Mouse (Mus musculus): ENCODE data around the gene Praf2. TPM values are rescaled to one million over a fixed set of nuclear protein-coding genes. Genes with fewer than 3 reads are reported as not detected.
"Not testable (repeated sequence)": the region's sequence is repeated elsewhere in the genome, so short reads cannot be mapped to it uniquely, and the experiment has no call there.

The Praf2 gene
- polyA plus RNA-seq, 1 experiment from 2014 or later, result 66.5 TPM

DNA sequence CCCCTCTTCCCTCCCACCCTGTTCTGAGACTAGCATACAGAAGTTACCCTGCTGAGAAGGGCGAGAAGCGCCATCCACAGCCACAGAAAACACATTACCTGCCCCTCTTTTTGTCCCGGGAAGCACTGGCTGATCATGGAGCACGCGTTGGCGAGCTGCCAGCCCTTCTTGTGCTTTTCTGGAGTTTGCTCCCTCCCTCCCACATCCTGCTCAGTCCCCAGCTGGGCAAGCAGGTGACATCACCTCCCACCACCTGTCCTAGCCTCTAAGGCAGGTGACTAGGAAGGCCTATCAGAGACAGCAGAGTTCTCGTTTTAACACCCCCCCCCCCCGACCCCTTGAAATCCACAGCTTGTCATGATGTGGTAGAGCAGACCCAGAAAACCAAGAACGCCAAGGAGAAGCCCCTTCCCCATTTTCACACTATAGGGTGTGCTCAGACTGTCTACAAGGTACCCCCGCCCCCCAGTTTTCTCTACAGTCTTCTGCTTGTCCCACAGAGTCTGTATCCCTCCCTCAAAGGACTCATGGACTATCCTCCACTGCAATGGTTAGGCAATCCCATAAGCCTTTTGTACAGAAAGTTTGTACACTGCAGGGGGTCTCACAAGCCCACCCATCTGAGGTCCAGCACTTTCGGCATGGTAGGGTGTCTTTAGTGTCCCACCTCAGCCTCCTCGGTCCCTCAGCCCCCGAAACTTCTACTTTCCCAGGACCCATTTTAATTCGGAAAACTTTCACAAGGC is 11.3 kb downstream of the Praf2 start:
- no peak for ATAC-seq (ENCODE audit: insufficient number of reproducible peaks, insufficient read depth, low FRiP score, low TSS enrichment, low read depth)
- peaks cover 24% of the 10 kb centered on the region; the same call in 1 of the 2 replicates for H3K36me3 ChIP-seq
- H3K9ac ChIP-seq (replicated peaks), result no peak overlapping the region
- H3K4me2 ChIP-seq, result no peak overlapping the region
- H3K27me3 ChIP-seq, result no peaks in the 10 kb centered on the region
- no peak overlapping the region for H3K4me3 ChIP-seq (replicated peaks)
- H3K9me3 ChIP-seq, result no peaks in the 10 kb centered on the region
- H3K4me1 ChIP-seq (replicated peaks), result no peaks in the 10 kb centered on the region
- no peak overlapping the region for H3K27ac ChIP-seq
- 69% methylated on average over 14 of the region's 14 CpGs for WGBS

DNA sequence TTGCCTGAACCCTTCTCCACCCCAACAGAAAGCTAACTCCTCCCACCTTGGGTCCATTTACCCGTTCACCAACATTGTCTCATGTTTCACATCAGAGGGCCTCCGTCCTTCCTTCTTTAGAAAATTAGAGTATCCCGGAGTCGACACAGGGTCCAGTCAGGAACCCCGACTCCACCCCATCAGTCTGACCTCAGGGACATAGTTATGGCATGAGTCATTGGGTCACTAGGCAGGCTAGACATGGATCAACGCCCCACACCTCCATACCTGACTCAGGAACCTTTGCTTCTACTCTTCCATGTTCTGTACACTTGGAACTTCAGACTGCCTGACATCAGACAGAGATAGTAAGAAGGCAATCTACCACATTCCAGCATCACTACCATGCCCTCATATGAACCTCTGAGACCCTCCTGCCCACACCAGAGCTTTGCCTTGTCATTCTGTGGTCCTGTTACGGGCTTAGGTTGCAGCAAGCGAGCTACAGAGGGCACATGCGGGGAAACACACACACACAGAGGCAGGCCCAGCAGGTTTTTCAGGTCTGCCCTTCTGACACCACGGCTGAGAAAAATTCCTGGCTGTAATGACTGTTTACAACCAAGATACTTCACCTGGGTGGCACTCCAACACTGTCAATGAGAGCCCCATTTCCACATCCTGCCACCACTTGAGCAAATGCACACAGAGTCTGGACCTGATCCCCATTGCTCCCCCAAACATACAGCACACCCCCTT is 12.0 kb downstream of the Praf2 start:
- Histone ChIP-seq H3K4me3 (replicated peaks) (no peak overlapping the region), H3K4me1 (replicated peaks) (no peaks in the 10 kb centered on the region)
- WGBS, result 58% methylated on average over 10 of the region's 10 CpGs

DNA sequence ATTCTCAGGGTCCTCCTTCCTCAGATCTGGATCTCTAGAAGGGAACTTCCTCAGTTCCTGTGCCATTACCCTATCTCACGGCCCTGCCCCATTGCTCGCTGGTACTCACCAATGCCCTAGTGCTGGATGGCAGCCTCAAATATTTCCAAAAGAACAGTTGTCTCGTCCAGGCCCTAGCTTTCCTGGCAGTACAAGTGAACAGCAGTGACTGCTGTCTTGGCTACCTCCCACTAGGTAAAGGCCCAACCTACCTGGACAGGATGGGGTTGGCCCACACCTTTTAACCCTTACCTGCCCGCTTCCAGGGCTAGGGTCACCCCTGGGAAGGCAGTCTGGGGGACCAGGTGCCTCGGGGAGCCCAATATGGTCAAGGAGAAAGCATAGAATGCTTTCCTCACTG is 12.9 kb downstream of the Praf2 start:
- Histone ChIP-seq H3K9me3 (no peaks in the 10 kb centered on the region), H3K27me3 (no peaks in the 10 kb centered on the region), H3K36me3 (peaks cover 12% of the 10 kb centered on the region; the same call in 1 of the 2 replicates), H3K4me2 (no peak overlapping the region), H3K9ac (replicated peaks) (no peak overlapping the region), H3K4me3 (replicated peaks) (no peak overlapping the region), H3K4me1 (replicated peaks) (no peaks in the 10 kb centered on the region), H3K27ac (no peak overlapping the region)
- 73% methylated on average over 5 of the region's 5 CpGs for WGBS
- ATAC-seq (ENCODE audit: insufficient number of reproducible peaks, insufficient read depth, low FRiP score, low TSS enrichment, low read depth), result no peak

More for the DNA sequence above, 12.0 kb downstream of the Praf2 start:
- no peak for ATAC-seq (ENCODE audit: insufficient number of reproducible peaks, insufficient read depth, low FRiP score, low TSS enrichment, low read depth)
- H3K36me3 ChIP-seq, result peaks cover 19% of the 10 kb centered on the region; the same call in 1 of the 2 replicates
- no peaks in the 10 kb centered on the region for H3K27me3 ChIP-seq
- no peaks in the 10 kb centered on the region for H3K9me3 ChIP-seq
- no peak overlapping the region for H3K9ac ChIP-seq (replicated peaks)
- no peak overlapping the region for H3K27ac ChIP-seq
- H3K4me2 ChIP-seq, result no peak overlapping the region

DNA sequence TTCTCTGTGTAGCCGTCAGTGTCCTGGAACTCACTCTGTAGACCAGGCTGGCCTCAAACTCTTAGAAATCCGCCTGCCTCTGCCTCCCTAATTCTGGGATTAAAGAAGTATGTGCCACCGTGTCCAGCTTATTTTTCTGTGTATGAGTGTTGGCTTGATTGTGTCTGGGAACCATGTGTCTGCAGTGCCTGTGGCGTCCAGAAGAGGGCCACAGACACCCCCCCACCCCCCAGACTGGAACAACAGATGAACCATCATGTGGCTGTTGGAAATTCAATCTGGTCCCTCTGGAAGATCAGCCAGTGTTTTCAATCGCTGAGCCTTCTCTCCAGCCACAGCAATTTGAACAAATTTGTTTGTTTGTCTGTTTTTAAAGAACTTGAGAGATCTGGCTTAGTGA is 15.2 kb downstream of the Praf2 start:
- no peak overlapping the region for H3K4me3 ChIP-seq (replicated peaks)
- H3K9ac ChIP-seq (replicated peaks), result no peak overlapping the region
- H3K4me1 ChIP-seq (replicated peaks), result no peaks in the 10 kb centered on the region
- no peaks in the 10 kb centered on the region for H3K36me3 ChIP-seq
- no peaks in the 10 kb centered on the region for H3K9me3 ChIP-seq
- no peak for ATAC-seq (ENCODE audit: insufficient number of reproducible peaks, insufficient read depth, low FRiP score, low TSS enrichment, low read depth)
- H3K4me2 ChIP-seq, result no peak overlapping the region
- WGBS, result 56% methylated on average over 5 of the region's 5 CpGs
- no peaks in the 10 kb centered on the region for H3K27me3 ChIP-seq
- H3K27ac ChIP-seq, result no peak overlapping the region

DNA sequence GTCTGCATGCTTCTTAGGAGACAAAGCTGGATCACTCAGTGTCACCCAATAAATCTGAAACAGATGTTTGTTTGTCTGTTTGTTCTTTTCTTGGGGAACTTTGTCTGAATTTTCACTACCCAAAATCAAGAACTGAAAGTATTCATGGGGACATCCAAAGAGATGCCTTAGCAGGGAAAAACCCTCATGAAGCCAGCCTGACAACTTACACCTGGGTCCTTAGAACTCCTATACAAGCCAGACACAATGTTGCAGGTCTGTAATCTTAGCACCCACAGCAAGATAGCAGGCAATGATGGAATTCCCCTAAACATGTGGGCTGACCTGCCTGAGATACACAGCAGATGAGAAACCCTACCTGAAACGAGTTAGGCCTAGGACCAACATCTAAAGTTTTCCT is 16.7 kb downstream of the Praf2 start:
- no peaks in the 10 kb centered on the region for H3K36me3 ChIP-seq
- 0 out of 2 replicates have a peak, but pooled peaks cover 5% of the 10 kb centered on the region for H3K4me1 ChIP-seq (replicated peaks)
- H3K4me2 ChIP-seq, result no peak overlapping the region
- H3K9me3 ChIP-seq, result no peaks in the 10 kb centered on the region
- 13% methylated on average over 1 of the region's 1 CpGs for WGBS
- no peak overlapping the region for H3K27ac ChIP-seq
- no peak overlapping the region for H3K9ac ChIP-seq (replicated peaks)
- no peaks in the 10 kb centered on the region for H3K27me3 ChIP-seq
- ATAC-seq (ENCODE audit: insufficient number of reproducible peaks, insufficient read depth, low FRiP score, low TSS enrichment, low read depth), result no peak
- H3K4me3 ChIP-seq (replicated peaks), result no peak overlapping the region

DNA sequence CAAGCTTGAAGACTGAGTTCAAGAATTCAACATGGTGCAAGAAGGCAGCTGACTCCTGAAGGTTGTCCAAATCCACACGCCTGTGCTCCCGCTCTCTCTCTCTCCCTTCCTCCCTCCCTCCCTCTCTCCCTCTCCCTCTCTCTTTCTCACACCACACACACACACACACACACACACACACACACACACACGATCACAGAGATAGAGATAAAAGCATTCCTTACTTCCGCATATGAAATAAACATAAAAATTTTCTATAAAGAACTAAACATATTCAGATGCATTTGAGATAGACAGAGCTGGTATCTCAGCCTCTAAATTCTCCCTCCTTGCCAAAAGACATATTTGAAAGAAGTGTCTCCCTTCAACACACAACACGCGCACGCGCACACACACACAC is 17.2 kb downstream of the Praf2 start:
- H3K4me3 ChIP-seq (replicated peaks), result no peak overlapping the region
- 0 out of 2 replicates have a peak, but pooled peaks cover 7% of the 10 kb centered on the region for H3K4me1 ChIP-seq (replicated peaks)
- no peaks in the 10 kb centered on the region for H3K36me3 ChIP-seq
- no peak overlapping the region for H3K4me2 ChIP-seq
- no peak for ATAC-seq (ENCODE audit: insufficient number of reproducible peaks, insufficient read depth, low FRiP score, low TSS enrichment, low read depth)
- H3K27ac ChIP-seq, result no peak overlapping the region
- H3K9me3 ChIP-seq, result no peaks in the 10 kb centered on the region
- H3K9ac ChIP-seq (replicated peaks), result no peak overlapping the region
- no peaks in the 10 kb centered on the region for H3K27me3 ChIP-seq
- WGBS, result 85% methylated on average over 8 of the region's 8 CpGs

DNA sequence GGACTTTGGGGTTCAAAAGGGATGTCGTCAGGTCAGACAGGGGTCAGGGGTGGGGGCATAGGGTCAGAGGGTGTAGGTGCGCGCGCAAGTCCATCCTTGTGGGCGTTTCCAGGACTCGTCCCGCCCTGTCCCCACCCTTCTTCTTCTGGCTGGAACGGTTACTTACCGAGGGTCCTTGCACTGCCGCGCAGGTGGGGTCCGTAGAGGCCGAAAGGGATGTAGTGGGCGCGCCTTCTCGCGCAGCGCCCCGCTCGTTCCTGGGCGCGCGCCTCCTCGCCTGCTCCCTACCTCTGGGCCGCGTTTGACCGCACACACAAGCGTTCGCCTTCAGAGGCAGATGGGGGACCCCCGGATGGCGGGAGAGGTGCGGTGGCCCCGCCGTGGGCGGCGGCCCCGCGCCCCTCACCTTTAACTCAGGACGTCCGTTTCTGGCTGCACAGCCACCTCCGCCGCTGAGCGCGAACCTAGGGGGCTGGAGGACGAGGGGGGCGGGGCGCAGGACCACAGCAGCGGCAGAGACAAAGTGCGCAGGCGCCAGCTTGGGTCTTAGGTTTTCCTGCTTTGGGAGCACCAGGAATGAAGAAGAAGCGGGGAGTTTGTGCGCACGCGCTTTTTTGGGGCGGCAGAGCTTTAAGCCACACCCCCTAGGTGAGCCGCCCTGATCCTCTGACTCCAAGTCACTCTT is 22.3 kb downstream of the Praf2 start, which contains the start of gene Ccdc120:
Ccdc120 (minus strand) TSS at position 474 of the 685 bp plus-strand sequence.
- ATAC-seq (ENCODE audit: insufficient number of reproducible peaks, insufficient read depth, low FRiP score, low TSS enrichment, low read depth), result peak; percentile 80
- H3K4me2 ChIP-seq, result peak within 1 kb of the TSS; percentile 57
- H3K4me1 ChIP-seq (replicated peaks), result 0 out of 2 replicates have a peak, but pooled peaks cover 7% of the 10 kb centered on the region
- H3K36me3 ChIP-seq, result no peaks in the 10 kb centered on the region
- WGBS, result 10% methylated on average over 44 of the region's 56 CpGs
- peak within 1 kb of the TSS; percentile 68 for H3K9ac ChIP-seq (replicated peaks)
- H3K9me3 ChIP-seq, result no peaks in the 10 kb centered on the region
- peak within 1 kb of the TSS; percentile 60 for H3K4me3 ChIP-seq (replicated peaks)
- H3K27me3 ChIP-seq, result no peaks in the 10 kb centered on the region
- no peak within 1 kb of the TSS for H3K27ac ChIP-seq

DNA sequence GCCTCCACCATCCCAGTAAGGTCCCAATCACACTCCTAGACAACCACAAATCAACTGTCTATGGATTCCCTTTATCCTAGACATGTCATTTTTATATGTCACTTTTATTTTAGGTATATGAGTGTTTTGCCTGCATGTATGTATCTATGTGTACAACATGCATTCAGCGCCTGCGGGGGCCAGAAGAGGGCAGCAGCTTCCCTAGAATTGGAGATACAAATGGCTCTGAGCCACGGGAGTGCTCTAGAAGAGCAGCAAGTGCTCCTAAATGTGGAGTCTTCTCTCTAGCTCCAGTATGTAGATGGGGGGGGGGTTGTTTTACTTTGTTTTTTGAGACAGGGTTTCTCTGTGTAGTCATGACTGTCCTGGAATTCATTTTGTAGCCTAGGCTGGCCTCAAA is 25.4 kb downstream of the Praf2 start:
- not testable (repeated sequence) for H3K9me3 ChIP-seq; H3K27me3 ChIP-seq; H3K9ac ChIP-seq (replicated peaks); H3K4me2 ChIP-seq; H3K4me1 ChIP-seq (replicated peaks); H3K36me3 ChIP-seq; H3K4me3 ChIP-seq (replicated peaks); ATAC-seq (ENCODE audit: insufficient number of reproducible peaks, insufficient read depth, low FRiP score, low TSS enrichment, low read depth); H3K27ac ChIP-seq
- 17% methylated on average over 3 of the region's 3 CpGs for WGBS

DNA sequence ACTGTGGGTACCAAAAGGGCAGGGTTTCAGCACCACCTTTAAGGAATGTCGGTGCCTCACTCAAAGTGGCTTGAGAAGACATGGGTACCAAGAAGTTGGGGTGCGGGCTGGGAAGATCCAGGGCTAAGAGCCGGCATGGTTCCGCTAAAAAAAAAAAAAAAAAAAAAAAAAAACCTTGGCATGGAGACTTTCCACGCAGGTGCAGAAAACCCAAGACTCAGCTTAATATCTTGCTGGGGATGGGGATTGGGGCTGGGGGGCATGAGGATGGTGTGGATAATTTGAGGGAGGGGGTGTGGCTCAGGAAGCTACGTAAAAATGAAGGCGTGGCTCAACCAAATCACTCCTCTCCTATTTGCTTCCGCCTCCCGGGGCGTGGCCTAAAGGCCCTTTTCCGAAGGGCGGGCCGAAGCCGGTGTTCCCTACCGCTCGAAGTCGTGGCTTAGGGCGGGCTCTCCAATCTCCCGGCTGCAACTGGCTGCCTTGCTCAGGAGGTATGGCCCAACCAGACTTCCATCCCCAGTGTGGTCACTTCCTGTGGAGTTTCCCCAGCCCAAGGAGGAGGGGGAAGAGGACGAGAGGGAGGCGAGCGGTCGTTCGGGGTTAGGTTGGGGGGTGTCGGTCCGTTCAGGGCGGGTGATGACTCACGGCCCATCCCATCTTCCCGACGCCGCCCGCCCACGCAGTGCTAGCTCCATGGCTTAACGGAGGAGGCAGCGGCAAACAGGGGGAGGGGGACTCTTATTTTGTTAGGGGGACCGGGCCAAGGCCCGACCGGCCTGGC is 34.1 kb downstream of the Praf2 start, which contains the start of gene Tfe3:
Tfe3 (plus strand) TSS at position 424 of the 784 bp plus-strand sequence.
- Histone ChIP-seq H3K9me3 (no peaks in the 10 kb centered on the region), H3K36me3 (peaks cover 13% of the 10 kb centered on the region), H3K4me2 (peak within 1 kb of the TSS; percentile 71), H3K27ac (0 out of 2 replicates have a peak within 1 kb of the TSS, but pooled peaks have one; percentile 29), H3K27me3 (no peaks in the 10 kb centered on the region), H3K4me3 (replicated peaks) (peak within 1 kb of the TSS; percentile 64), H3K4me1 (replicated peaks) (peaks cover 24% of the 10 kb centered on the region), H3K9ac (replicated peaks) (peak within 1 kb of the TSS; percentile 67)
- 20% methylated on average over 35 of the region's 38 CpGs for WGBS
- peak; percentile 95 for ATAC-seq (ENCODE audit: insufficient number of reproducible peaks, insufficient read depth, low FRiP score, low TSS enrichment, low read depth)

DNA sequence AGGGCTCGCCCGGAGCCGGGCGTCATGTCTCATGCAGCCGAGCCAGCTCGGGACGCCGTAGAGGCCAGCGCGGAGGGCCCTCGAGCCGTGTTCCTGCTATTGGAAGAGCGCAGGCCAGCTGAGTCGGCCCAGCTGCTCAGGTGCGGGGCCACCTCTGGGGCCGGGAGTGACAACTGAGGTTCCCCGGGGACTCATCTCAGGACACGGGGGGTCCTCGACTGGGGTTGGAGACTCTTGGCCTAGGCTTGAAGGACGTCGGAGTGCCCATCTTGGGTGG is 34.6 kb downstream of the Praf2 start:
- WGBS, result 18% methylated on average over 21 of the region's 21 CpGs

More for the DNA sequence above, 34.6 kb downstream of the Praf2 start:
- 0 out of 2 replicates have a peak, but pooled peaks have one; percentile 6 for ATAC-seq (ENCODE audit: insufficient number of reproducible peaks, insufficient read depth, low FRiP score, low TSS enrichment, low read depth)
- peaks cover 24% of the 10 kb centered on the region for H3K4me1 ChIP-seq (replicated peaks)
- peaks cover 18% of the 10 kb centered on the region for H3K36me3 ChIP-seq
- H3K27ac ChIP-seq, result 0 out of 2 replicates have a peak overlapping the region, but pooled peaks have one; percentile 29
- H3K4me3 ChIP-seq (replicated peaks), result peak overlapping the region; percentile 64
- H3K27me3 ChIP-seq, result no peaks in the 10 kb centered on the region
- H3K4me2 ChIP-seq, result peak overlapping the region; percentile 71
- peak overlapping the region; percentile 67 for H3K9ac ChIP-seq (replicated peaks)
- no peaks in the 10 kb centered on the region for H3K9me3 ChIP-seq

Data from limb, embryonic 12.5 days (tissue).